Mouse (Mus musculus): Measurements from ENCODE around the gene Dglucy.

Gene Dglucy

DNA sequence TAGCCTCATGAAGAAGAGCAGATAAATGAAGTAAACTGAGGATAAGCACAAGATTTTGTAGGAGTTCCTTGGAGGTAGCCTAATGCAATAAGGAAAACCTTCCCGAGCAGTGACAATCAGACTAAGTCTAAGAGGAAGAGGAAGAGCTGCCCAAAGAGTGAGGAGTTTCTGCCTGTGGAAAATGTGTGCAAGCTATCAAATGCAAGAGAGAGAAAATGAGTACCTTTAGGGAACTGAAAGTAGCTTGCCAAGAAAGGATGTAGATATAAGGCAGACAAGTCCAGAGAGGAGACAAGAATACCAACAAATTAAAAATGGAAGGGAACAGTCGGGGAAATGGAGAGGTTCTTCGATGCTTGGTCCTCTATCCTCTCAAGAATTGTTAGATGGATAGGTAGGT lies 106.7 kb downstream of the Dglucy start:
- no peak for DNase-seq (ENCODE audit: low spot score)

DNA sequence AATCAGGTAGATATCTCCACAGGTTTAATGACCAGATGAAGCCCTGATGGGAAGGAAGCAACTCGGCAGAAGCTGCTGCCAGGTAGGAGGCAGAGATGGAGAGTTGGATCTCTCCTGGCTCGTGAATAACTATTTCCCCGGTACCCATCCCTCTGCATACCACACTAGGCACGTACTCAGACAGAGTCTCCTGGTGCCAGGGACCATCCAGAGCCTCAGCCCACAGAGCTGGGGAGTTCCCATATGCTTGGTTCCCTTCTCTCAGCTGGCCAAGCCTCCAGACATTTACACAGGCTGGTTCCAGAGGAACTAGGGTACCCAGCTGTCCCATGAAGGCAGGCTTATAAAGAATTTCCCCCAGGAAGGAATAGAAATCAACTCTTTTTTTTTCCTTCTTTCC lies 108.0 kb downstream of the Dglucy start:
- DNase-seq (ENCODE audit: low spot score), result no peak

DNA sequence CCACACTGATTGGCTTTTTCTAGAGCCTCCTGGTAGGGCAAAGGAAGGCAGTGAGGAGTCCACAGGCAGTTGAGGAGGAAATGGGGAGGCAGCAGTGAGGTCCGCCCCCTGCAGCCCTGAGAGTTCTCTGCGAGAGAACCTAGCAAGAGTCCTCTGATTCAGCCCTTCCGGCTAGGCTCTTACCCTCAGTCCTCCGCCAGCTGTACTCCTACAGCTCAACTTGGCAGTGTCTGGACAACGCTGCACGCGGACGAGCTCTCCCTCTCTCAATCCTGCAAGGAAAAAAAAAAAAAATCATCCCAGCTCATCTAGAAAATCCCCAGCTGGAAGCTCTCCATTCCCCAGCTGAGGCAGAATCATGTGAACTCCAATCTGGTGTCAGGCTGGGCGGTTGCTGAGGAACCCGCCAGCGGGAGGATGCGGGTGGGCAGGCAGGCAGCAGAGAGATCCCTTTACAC lies 109.0 kb downstream of the Dglucy start:
- peak; percentile 61 for DNase-seq (ENCODE audit: low spot score)

DNA sequence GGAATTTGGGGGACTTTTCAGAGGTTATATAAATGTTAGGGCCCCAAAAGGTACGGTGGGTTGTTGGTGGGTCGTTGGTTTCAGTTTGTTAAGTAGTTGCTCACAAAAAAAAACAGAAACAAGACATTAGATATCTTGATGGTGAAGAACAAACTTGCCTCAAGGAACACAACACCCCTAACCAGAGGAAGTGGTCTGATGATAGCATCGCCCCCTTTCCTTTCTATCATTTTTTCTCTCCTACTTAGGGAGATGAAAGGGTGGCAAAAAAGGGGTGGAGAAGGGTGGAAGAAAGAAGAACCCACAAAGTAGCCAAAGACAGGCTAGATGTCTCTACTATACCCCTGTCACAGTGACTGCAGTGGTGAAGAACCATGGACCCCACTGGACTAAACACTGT lies 111.7 kb downstream of the Dglucy start:
- DNase-seq (ENCODE audit: low spot score), result no peak

DNA sequence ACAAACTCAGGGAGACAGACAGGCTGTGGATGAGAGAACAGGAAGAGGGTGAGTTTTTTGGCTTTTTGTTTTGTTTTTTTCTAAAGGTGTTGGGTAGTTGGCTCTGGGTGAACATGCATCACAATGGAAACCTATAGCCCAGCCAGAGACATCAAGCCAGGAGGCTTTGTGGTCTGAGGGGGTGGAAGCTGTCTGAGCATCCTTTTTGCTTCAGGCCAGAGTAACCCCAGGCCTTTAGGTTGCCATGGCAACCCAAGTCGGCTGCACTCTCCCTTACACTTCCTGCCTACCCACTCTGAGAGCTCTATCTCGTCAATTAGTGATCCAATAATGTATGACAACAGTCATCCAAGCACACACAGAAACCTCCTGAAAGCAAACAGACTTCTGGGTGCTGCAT lies 116.6 kb downstream of the Dglucy start:
- no peak for DNase-seq (ENCODE audit: low spot score)

DNA sequence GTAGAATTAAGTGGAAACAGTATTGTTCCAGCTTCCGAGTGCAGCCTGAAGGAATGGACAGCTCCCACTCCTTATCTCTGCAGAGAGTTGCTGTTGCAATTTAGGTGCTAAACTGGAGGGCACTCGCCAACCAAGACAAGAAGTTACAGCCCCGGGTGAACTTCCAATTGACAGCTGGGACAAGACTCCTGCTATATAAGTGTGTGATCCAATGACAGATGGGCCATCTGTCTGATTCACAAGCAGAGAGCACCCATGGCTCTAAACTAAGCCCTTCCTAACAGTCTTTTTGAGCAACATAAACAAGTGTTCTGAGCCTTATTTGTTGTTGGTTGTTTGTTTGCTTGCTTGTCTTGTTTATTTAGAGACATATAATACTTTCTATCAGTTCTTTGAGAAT lies 117.8 kb downstream of the Dglucy start:
- no peak for DNase-seq (ENCODE audit: low spot score)

DNA sequence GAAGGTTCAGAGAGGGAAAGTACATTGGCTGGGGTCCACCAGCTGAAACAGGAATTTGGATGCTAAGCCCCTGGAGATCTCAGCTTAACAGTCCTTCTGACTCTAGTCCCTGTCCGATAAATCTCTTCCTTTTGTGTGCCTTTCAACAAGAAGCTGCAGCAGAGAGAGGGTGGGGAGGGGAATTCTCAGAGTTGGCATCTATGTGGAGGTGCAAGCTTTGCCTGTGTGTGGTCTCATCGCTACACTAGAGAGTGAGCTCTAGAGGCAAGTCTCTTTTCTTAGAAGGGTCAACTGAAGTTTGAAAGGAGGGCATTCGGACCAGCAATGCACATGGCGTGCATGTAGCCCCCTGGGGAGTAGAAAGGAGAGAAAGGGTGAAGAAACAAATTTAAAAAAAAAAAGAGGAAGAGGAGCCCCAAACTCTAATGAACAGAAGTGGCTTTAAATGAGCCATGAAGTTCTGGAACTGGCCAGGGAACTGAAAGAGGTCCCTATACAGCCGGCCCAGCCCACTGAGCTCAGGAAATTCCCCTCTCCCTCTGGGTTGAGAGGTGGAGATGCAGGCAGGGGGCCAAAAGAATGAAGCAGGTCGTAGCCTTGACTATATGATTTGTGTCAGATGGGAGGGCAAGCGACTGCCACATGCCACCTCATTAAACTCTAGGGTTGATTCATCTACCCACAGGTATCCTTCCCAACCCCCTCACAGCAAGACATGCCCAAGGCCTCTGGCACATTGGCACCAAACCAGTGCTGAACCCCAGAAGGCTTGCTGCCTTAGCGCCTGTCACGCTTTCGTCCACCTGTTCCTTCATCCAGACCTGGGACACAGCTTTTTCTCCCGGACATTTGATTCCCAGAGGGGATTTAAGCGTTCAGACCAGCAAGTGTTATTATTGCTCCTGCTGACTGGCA lies 119.1 kb downstream of the Dglucy start:
- DNase-seq (ENCODE audit: low spot score), result no peak

DNA sequence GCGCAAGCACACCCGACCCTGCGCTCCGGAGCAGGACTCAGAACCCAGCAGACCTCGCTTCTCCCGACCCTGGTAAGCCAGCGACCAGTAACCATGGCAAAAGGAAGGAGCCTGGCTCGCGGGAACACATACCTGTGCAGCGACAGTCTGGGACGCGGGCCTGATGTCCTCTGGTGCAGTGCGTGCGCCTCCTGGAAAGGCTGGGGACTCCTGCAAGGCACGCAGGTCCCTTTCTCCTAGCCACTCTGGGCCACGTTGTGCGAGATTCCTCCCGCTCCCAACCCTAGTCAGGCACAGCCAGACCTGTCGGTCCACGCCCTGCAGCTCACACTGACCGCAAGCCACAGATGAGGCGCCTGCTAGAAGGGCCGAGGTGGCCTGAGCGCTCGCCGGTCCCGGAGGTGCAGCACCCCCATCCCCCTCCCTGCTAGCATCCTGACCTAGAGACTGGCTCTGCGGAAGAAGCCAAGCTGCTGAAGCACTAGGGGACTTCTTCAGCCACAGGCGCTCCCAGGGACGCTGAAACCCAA lies 120.3 kb downstream of the Dglucy start:
- no peak for DNase-seq (ENCODE audit: low spot score)

DNA sequence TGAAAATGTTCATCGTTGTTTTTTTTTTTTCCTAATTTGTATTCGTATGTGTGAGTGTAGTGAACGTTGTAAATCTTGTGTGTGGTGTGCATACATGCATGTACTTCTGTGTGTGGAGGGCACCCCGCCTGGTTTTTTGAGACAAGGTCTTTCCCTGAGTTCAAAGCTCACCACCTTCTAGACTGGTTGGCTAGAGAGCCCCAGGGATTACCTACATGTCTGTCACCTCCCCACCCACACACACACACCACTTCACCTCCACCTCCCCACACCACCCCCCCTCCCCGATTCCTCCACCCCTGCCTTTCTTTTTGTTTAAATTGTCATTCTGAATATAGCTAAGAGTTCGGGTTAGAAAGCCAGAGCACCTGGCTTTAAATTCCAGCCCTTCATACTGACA lies 122.0 kb downstream of the Dglucy start:
- no peak for DNase-seq (ENCODE audit: low spot score)

DNA sequence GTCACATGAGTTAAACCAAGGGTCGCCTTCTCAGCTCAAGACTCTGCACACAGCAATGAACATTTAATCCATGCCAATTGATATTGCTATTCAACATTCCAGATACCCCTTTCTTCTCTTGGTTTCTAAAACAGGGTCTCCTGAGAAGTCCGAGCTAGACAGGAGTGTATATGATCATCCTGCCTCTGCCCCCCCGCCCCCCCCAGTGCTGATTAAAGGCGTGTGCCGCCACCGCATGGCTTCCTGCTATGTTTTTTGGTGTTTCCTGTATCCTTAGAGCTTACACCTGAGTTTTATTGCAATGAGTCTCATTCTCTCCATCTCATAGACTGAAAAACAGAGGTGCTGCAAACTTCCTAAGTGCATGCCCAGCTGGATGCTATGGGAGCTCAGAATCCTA lies 122.5 kb downstream of the Dglucy start:
- no peak for DNase-seq (ENCODE audit: low spot score)

DNA sequence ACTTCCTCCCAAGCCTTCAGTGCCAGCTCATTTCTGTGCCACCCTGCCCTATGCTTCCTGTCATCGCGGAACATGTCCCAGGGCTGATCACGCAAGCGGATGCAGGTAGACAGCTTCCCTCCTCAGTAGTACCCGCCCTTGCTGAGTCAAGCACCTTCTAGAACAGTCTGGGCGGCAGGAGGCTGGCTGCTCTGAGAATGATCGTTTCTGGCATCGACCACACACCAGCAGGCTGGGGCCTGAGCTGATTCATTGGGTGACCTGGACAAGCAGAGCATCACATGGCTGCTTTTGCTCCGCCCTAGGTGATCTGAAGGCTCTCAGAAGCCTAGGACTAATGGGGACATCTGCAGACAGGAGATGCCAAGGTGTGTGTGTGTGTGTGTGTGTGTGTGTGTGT lies 124.9 kb downstream of the Dglucy start:
- no peak for DNase-seq (ENCODE audit: low spot score)

DNA sequence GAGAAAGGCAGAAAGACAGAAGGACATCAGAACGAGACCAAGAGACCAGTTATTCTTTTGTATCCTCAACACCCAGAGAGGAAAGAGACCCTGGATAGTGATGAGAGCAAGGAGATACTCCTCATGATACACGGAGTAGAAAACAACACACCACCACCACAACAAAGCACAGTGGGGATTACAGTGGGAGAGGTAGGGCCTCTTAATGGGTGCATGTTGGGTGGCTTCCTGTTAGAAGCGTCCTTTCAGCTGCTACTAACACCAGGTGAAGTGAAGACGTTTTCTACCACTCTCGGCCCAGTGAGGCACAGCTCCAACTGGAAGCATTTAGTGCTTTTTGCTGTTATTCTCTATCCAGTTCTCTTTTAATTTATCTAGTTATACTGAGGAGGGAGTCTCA lies 128.0 kb downstream of the Dglucy start:
- no peak for DNase-seq (ENCODE audit: low spot score)

DNA sequence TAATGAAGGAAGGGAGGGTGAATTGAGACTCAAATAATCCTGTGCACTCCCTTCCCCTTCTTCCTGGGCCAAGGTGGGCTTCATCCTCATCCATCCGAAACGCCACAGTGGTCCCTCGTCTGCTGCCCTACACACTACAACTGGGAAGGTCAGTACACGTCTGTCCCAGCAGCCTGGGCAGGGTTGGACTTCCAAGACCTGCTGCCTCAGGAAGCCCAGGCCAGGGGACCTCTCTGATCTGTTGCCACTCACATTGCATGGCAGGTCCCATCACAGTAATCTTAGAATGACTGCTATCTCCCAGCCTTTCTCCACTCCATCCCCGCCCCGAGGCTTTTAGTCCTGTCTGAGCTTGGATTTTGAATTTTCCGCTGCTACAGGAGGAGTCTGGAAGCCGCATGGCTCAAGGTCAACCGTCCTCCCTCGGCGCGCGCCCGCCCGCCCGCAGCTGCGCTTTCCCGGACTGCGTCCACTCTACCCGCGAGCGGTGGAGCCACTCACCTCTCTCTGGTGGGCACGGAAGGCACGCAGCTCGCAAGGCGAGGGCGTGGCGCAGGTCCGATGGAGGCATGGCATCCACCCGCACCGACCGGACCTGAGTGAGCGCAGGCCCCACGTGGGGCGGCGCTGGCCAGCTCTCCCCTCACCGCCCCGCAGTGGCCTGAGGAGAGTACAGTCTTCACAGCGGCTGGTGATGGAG lies 128.9 kb downstream of the Dglucy start, which contains the start of gene Gpr68:
TSS of gene Gpr68 (minus strand) at position 601 of the 700 bp plus-strand sequence.
- DNase-seq (ENCODE audit: low spot score), result peak; percentile 18

DNA sequence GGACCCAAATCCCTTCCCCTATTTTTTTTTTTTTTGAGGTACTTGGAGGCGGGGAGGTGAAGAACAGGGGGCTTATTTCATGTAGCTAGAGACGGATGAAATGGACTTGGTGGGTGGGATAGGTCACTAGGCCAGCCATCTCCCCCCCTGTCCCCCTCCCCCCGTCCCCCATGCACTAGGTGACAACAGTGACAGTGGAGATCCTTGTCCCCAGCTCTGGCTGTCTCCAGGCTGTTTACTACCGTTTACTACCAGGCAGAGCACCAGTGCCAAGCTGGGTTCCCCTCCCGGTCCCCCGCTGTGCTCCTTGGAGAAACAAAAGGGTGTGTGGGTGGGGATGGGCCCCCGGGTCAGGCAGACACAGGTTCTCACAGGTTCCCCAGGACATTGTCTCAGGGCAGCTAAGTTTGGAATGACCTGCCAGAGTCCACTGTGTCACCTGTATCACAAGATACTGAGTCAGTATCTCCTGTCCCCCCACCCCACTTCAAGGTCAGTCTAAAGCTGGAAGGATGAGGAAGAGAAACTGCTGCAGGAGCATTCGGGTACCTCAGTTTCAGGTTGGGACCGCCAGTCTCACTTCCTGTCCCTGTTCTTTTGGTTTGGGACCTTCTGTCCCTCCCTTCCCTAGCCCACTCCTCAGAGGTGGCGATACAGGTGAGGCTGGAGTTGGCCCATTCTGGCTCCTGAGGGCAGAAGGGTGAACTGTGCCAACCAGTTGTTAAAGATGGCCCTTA lies 129.6 kb downstream of the Dglucy start:
- DNase-seq (ENCODE audit: low spot score), result no peak

DNA sequence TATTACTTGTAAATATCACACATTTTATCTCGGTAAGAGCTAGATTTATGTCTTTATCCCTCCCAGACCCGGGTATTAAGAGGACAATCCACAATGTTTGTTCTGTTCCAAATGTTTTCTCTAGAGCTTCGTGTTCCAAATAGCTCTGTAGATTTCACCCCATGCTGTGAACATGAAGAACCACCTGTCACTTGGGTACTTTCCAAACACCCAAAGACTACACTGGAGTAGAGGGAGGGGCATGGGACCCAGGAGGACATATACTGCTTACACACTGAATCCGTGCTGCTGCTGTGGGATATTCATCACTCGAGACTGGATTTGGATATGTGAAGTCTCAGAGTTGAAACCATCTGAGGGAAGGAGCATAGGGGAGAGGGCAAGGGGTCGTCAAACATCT lies 130.9 kb downstream of the Dglucy start:
- DNase-seq (ENCODE audit: low spot score), result no peak

DNA sequence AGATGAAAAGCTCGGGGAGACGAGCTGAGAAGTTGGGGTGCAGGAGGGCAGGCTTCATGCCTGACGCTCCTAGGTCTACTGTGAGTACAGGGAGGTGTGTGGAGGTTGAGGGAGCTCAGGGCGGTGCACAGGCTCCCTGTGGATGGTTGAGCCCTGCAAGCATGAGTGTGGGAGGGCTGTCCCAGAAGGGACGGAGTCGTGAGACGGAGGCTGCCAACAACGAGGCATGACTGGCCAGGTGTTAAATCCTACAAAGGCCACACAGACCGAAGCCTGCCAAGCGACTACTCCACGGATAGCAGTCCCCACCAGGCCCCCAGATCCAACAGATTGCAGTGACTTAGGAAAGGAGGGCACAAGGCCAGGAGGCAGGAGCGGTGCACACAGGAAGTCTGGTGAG lies 131.9 kb downstream of the Dglucy start:
- no peak for DNase-seq (ENCODE audit: low spot score)

DNA sequence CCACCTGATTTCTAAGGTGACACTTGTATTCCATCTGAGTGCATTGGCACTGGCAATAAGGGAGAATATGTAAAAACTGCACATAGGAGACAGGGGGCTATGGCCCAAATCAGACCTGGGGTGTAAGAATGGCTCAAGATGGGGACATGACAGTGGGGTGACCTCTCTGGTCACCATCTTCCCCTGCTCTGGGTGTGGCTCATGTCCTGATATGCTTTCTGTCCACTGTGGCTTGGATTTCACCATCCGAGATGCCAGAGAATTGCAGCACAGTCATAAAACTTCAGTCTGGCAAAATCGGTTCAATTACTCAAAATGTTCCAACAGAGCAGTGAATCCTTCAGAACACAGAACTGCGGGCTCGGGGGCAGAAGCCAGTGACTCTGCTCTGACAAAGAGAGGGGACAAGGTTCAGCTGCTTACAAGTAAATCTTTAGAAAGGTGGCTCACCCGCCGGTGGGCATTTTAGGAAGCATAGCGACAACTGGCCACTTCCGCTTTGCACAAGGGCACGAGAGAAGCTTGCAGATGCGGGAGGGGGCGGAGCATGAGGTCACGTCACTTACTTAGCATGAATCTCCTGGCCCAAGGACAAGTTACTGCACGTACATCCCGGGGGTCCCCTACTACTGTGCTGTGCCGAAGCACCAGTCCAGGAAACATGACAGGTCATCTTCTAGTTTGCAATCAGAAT lies 145.9 kb downstream of the Dglucy start:
- no peak for DNase-seq (ENCODE audit: low spot score)

DNA sequence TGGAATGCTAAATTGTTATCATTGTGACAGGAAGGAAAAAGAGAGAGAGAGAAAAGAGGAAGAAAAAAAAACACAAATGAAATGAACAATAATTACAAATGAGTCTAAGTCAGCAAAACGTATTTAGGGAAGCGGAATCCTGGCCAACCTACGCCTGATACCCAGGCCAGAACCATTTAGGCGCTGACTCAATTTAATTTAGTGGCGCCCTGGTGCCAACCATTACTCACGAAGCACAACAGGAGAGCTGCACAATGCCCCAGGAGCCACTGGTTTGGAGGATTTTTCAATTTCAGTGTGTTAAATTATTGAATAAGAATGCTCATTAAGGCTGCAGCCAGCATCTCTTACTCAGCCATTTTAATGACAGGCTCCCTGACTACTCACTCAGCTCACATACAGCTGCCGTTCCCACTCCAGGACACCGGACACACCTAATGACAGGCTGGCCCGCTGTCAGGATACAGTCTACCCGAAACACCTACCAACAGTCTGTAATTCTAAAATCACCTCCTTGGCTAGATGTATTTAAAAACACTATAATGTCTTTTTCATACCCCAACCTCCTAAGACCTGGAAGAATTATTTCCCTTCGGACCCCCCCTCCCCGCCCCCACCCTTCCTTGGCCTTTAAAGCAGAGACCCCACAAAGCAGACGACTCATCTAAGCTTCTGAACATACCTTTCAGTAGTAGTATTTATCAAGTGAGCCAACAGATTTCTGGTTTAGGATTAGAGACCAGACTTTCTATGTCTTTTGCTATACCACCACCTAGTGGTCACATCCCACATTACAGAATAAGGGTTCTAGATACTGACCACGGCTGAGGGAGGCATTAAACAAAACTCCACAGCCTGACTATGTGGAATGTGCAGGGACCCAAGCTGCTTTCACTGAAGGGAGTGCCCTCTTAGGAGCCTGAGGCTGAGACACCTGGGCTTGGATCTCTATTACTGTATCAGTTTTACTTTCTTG lies 147.1 kb downstream of the Dglucy start:
- peak; percentile 67 for DNase-seq (ENCODE audit: low spot score)

DNA sequence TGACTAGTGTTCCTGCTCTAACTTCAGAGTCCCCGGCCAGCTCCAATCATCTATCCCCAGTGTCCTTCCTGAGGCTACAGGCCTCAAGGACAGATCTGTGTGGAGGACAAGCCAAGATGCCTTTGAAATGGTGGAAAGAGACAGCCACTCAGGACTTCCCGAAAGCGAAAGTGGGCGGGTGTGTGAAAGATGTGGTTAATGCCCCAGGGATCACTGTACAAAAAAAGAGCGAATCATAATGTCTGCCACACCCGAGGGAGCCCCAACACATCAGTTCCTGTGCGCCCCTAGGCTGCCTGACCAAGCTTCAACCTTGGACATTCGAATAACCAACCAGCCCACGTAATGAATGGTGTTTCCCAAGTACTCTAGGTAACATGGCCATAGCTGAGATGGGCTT lies 149.4 kb downstream of the Dglucy start:
- no peak for DNase-seq (ENCODE audit: low spot score)

DNA sequence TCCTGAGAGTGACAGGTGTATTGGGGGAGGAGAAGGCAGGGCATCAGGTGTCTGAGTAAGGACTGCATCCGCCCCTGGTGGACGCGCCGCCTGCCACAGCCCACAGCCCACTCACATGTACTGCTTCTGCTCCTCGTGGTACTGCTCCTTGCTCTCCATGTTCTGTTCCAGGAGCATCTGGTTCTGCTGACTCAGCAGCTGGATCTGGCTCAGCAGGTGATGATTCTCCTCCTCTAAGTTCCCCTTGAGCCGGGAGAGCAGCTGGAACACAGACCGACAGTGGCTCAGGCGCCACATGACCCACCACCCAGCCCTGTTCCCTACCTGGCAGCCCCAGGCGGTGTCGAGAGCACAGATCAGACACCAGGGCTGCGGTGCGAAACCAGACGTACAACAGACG lies 152.8 kb downstream of the Dglucy start:
- no peak for DNase-seq (ENCODE audit: low spot score)

DNA sequence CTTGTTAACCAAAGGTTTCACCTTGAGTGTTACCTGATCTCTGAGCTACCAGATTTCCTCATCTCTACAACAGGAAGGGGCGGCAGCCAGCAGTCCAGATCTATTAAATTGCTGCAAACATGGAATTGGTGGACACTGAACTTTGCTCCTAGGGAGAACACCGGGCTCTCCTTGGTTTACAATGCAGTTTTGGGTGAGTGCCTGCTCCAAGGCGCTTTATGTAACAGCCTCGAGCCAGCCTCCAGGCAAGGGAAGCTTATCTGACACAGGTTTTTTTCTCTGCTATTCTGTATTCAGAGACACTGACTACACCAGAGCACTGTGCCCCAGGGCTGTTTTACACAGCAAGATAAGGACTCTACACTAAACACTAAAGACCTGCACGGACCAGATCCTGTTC lies 155.9 kb downstream of the Dglucy start:
- no peak for DNase-seq (ENCODE audit: low spot score)

Measured in urinary bladder, postnatal 14 days (tissue).